Mouse (Mus musculus) limb, embryonic 11.5 days (tissue): ENCODE measurements around the gene Zfp59. TPM values are rescaled to one million over a fixed set of nuclear protein-coding genes. Genes with fewer than 3 reads are reported as not detected.
"Not testable (repeated sequence)": the region's sequence is repeated elsewhere in the genome, so short reads cannot be mapped to it uniquely, and the experiment has no call there.

Experiments used
- ATAC-seq: fragments of 200-750 bp; cut with Nextera tagmentation; 2 replicates; pipeline ENCODE4 v1.8.0; 2017; ENCODE audit warnings: low read depth; ENCODE audit not compliant: insufficient number of reproducible peaks, low FRiP score, low TSS enrichment
- DNase-seq: peaks from one replicate; pipeline ENCODE4 v3.0.0-alpha.2; 2015; ENCODE audit warnings: low spot score
- H3K27ac ChIP-seq: fragments of 300-500 bp; sonication (generic); replicated peaks from 2 replicates; pipeline ENCODE4 v1.5.1; 2014; ENCODE audit warnings: low read depth, mild to moderate bottlenecking, low read length
- H3K27me3 ChIP-seq: fragments of 300-500 bp; sonication (generic); 2 replicates; pipeline ENCODE4 v1.6.1; 2014; ENCODE audit warnings: mild to moderate bottlenecking, low read length, mixed read lengths; ENCODE audit not compliant: control insufficient read depth, insufficient read depth
- H3K36me3 ChIP-seq: fragments of 300-500 bp; sonication (generic); 2 replicates; pipeline ENCODE4 v1.6.1; 2014; ENCODE audit warnings: mild to moderate bottlenecking, low read length, moderate library complexity, mixed read lengths; ENCODE audit not compliant: control insufficient read depth, insufficient read depth
- H3K4me1 ChIP-seq: fragments of 300-500 bp; sonication (generic); 2 replicates; pipeline ENCODE4 v1.6.1; 2014; ENCODE audit warnings: low read length, mixed read lengths; ENCODE audit not compliant: control insufficient read depth, insufficient read depth
- H3K4me2 ChIP-seq: fragments of 300-500 bp; sonication (generic); 2 replicates; pipeline ENCODE4 v1.6.1; 2014; ENCODE audit warnings: low read depth, mild to moderate bottlenecking, moderate library complexity; ENCODE audit not compliant: severe bottlenecking
- H3K4me3 ChIP-seq: fragments of 300-500 bp; sonication (generic); 2 replicates; pipeline ENCODE4 v1.5.1; 2014; ENCODE audit warnings: low read depth, low read length
- H3K9ac ChIP-seq: fragments of 300-500 bp; sonication (generic); 2 replicates; pipeline ENCODE4 v1.6.1; 2014; ENCODE audit warnings: mild to moderate bottlenecking, low read length
- H3K9me3 ChIP-seq: fragments of 300-500 bp; sonication (generic); 2 replicates; pipeline ENCODE4 v1.6.1; 2016; ENCODE audit warnings: low read length; ENCODE audit not compliant: control insufficient read depth
- WGBS: fragments of 180-500 bp; shearing (Covaris S2); extraction: QIAGEN DNeasy Blood & Tissue Kit; methylation state at CpG from one replicate; pipeline ENCODE4 v1.1.7; 2014; 5-methylcytosine and 5-hydroxymethylcytosine counted together
- polyA plus RNA-seq: library from polyadenylated mRNA; unstranded; fragments of >200 nt; fragmentation: Nextera tagmentation; extraction: Ambion mirVana; gene quantifications from 2 replicates; pipeline ENCODE4 v1.2.1, GENCODE M21; 2014

Gene Zfp59
- polyA plus RNA-seq, 1 experiment from 2014 or later = 10.1 TPM

DNA sequence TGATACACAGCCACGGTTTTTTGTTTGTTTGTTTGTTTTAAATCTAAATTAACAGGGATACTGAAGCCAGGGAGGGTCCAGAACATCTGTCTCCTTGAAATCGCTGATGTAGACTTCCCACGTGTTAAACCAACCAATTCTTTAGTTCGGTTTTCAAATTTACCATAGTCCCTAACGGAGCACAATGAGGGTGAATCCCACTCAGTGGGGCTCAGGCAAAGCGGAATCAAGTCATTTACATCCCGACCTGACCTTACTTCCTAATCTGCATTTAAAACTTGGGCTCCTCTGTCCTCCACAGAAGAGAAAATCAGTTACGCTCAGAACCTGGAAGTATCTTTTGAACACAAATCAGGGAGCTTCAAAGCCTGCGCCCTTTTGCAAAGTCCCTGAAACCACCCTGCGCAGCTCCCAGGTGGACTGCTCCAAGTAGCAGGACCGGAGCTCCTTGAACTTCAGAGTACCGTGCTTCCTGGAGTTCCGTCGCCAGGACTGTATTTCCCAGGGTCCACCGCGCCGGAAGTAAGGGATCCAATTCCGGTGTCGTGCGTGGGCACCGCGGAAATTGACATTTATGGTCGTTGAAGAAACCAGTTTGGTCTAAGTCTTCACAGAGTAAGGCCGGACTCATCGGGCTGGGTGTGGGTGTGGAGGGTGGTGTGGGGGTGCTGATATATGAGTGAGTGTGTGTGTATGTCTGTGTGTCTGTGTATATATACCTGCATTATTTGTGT, 33.9 kb upstream of the Zfp59 start:
- ATAC-seq = peak; percentile 90
- Histone ChIP-seq H3K27ac (no peak overlapping the region), H3K4me1 (no peaks in the 10 kb centered on the region), H3K4me2 (peak overlapping the region; percentile 73), H3K9ac (peak overlapping the region; percentile 73), H3K9me3 (no peaks in the 10 kb centered on the region), H3K36me3 (no peaks in the 10 kb centered on the region; the same call in 1 of the 2 replicates), H3K4me3 (peak overlapping the region; percentile 83), H3K27me3 (no peaks in the 10 kb centered on the region)
- peak; percentile 87 for DNase-seq
- under 1% methylated on average over 25 of the region's 25 CpGs for WGBS

GRCm38 (mm10) chr7:27806896-27807295, 31.5 kb upstream of the Zfp59 start, which contains the start of gene Zfp626:
TSS of gene Zfp626 (plus strand) at chr7:27807196.
- H3K36me3 ChIP-seq, H3K27ac ChIP-seq, H3K9me3 ChIP-seq, ATAC-seq, H3K27me3 ChIP-seq, H3K4me1 ChIP-seq, H3K4me3 ChIP-seq, H3K9ac ChIP-seq, DNase-seq, H3K4me2 ChIP-seq: not testable (repeated sequence)
- 98% methylated on average over 3 of the region's 3 CpGs for WGBS

- not testable (repeated sequence) for H3K27me3 ChIP-seq, H3K4me2 ChIP-seq, H3K4me1 ChIP-seq, H3K27ac ChIP-seq, ATAC-seq, H3K9ac ChIP-seq, H3K36me3 ChIP-seq, H3K9me3 ChIP-seq, H3K4me3 ChIP-seq, DNase-seq
- WGBS = 91% methylated on average over 7 of the region's 7 CpGs
Measured at GRCm38 (mm10) chr7:27807305-27807704, 31.1 kb upstream of the Zfp59 start.

DNA sequence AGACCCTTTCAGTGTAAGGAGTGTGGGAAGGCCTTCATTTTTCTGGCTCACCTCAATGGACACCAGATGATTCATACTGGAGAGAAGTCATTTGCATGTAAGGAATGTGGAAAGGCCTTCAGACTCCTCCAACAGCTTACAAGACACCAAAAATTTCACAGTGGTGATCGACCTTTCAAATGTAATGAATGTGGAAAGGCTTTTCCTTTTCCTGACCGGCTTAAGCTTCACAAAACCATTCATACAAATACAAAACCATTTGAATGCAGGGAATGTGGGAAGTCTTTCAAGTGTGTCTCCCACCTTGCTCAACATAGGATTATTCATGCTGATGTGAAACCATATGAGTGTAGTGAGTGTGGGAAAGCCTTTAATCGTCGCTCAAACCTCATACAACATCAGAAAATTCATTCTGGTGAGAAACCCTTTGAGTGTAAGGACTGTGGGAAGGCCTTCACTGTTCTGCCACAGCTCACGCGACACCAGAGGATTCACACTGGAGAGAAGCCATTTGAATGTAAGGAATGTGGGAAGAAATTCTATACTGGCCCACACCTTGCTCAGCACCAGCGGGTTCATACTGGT, 19.8 kb upstream of the Zfp59 start:
- H3K27me3 ChIP-seq = no peaks in the 10 kb centered on the region
- no peaks in the 10 kb centered on the region for H3K4me1 ChIP-seq
- 94% methylated on average over 7 of the region's 7 CpGs for WGBS
- H3K27ac ChIP-seq = no peak overlapping the region
- no peak overlapping the region for H3K4me2 ChIP-seq
- H3K9ac ChIP-seq = no peak overlapping the region
- ATAC-seq (no peak), DNase-seq (no peak)
- H3K4me3 ChIP-seq = no peak overlapping the region
- no peaks in the 10 kb centered on the region for H3K9me3 ChIP-seq
- peaks cover 4% of the 10 kb centered on the region; the same call in 1 of the 2 replicates for H3K36me3 ChIP-seq

DNA sequence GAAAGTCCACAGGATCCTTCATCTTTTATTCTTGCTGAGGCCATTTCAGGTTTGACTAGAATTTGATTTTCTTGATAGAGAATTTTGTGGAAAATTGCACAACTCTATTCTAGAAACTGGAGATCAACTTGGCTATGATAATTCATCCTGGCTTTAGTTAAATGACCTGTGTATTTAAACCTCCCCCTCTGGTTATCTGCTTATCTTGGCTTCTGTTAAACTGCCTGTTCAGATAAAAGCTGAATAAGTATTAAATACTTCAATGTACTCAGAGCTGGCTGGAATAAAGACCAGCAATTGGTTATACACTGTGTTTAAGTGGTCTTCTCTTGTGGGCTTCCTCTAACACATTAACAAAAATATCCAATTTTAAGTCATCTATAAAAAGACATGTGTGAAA, 15.8 kb upstream of the Zfp59 start:
- Histone ChIP-seq H3K27ac (no peak overlapping the region), H3K4me2 (no peak overlapping the region), H3K9me3 (no peaks in the 10 kb centered on the region), H3K36me3 (peaks cover 4% of the 10 kb centered on the region; the same call in 1 of the 2 replicates), H3K9ac (no peak overlapping the region), H3K4me3 (no peak overlapping the region), H3K4me1 (no peaks in the 10 kb centered on the region), H3K27me3 (no peaks in the 10 kb centered on the region)
- DNase-seq (no peak), ATAC-seq (no peak)

GRCm38 (mm10) chr7:27834131-27834530, 4.3 kb upstream of the Zfp59 start:
- Histone ChIP-seq H3K27ac (no peak overlapping the region), H3K9ac (no peak overlapping the region), H3K4me2 (no peak overlapping the region), H3K27me3 (no peaks in the 10 kb centered on the region), H3K4me1 (no peaks in the 10 kb centered on the region; the same call in 1 of the 2 replicates), H3K9me3 (no peaks in the 10 kb centered on the region), H3K4me3 (no peak overlapping the region), H3K36me3 (no peaks in the 10 kb centered on the region)
- DNase-seq = no peak
- WGBS = 88% methylated on average over 2 of the region's 2 CpGs
- ATAC-seq = no peak

GRCm38 (mm10) chr7:27837896-27838295, 511 bp upstream of the Zfp59 start:
- H3K4me2 ChIP-seq = peak overlapping the region; percentile 57; the same call in 1 of the 2 replicates
- H3K4me1 ChIP-seq = no peaks in the 10 kb centered on the region; the same call in 1 of the 2 replicates
- H3K36me3 ChIP-seq = no peaks in the 10 kb centered on the region
- no peaks in the 10 kb centered on the region for H3K9me3 ChIP-seq
- 0 out of 2 replicates have a peak overlapping the region, but pooled peaks have one; percentile 30 for H3K27ac ChIP-seq
- peak overlapping the region; percentile 51 for H3K4me3 ChIP-seq
- DNase-seq (no peak), ATAC-seq (0 out of 2 replicates have a peak, but pooled peaks have one; percentile 44)
- H3K9ac ChIP-seq = peak overlapping the region; percentile 68
- H3K27me3 ChIP-seq = no peaks in the 10 kb centered on the region
- WGBS = 35% methylated on average over 6 of the region's 6 CpGs

- no peak for DNase-seq
- Histone ChIP-seq H3K4me3 (no peak overlapping the region), H3K27ac (no peak overlapping the region), H3K9ac (no peak overlapping the region), H3K36me3 (no peaks in the 10 kb centered on the region), H3K4me2 (no peak overlapping the region), H3K27me3 (no peaks in the 10 kb centered on the region), H3K4me1 (no peaks in the 10 kb centered on the region; the same call in 1 of the 2 replicates), H3K9me3 (no peaks in the 10 kb centered on the region)
- WGBS = 93% methylated on average over 7 of the region's 7 CpGs
- no peak for ATAC-seq
Measured at GRCm38 (mm10) chr7:27839596-27839995, 1.2 kb downstream of the Zfp59 start.
